Mouse (Mus musculus) splenic B cell, adult 2 months (primary cell): Measurements from ENCODE around the gene Ap5z1.

Experiments used
- DNase-seq: peaks from one replicate; pipeline ENCODE4 v3.0.0-alpha.2; 2011; ENCODE audit warnings: low read depth, low spot score
- H3K27me3 ChIP-seq: 2 replicates; pipeline ENCODE4 v1.6.1; 2012; ENCODE audit warnings: mild to moderate bottlenecking, low read length, moderate library complexity, mixed read lengths; ENCODE audit not compliant: control insufficient read depth, poor library complexity, insufficient read depth, severe bottlenecking
- H3K36me3 ChIP-seq: 2 replicates; pipeline ENCODE4 v1.6.1; 2012; ENCODE audit warnings: mild to moderate bottlenecking, low read length, moderate library complexity, mixed read lengths; ENCODE audit not compliant: control insufficient read depth, poor library complexity, insufficient read depth, severe bottlenecking

The Ap5z1 gene

DNA sequence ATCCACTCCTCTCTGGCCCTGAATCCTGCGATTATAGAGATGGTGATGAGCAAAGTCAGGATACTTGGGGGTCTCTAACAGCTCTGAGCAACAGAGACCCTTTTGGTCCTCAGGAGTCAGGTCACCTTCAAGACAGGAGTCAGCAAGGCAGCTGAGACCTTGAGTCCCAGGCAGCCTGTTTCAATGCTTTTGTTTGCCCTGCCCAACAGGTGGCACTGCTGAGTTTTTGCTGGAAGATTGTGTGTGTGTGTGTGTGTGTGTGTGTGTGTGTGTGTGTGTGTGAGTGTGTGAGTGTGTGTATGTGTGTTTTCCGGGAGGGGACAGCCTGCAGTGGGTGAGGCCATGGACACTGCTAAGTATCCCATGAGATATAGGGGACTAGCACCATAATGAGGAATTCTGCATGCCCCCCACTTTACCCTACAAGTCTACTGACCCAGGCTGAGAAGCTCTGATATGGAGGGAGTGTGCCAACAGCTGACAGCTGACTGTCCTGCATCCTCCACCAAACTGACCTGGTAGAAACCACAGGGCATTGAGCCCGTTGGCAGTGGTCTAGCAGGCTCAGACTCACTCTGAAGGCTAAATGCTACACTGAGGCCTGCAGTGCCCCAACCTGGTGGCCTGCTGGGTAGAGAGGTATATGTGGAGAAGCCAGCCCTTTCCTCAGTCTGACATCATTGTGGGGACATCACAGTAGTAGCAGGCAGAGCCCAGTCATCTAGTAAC is 42.1 kb downstream of the Ap5z1 start:
- DNase-seq, result peak; percentile 6
- H3K27me3 ChIP-seq, result no peaks in the 10 kb centered on the region
- no peaks in the 10 kb centered on the region for H3K36me3 ChIP-seq

DNA sequence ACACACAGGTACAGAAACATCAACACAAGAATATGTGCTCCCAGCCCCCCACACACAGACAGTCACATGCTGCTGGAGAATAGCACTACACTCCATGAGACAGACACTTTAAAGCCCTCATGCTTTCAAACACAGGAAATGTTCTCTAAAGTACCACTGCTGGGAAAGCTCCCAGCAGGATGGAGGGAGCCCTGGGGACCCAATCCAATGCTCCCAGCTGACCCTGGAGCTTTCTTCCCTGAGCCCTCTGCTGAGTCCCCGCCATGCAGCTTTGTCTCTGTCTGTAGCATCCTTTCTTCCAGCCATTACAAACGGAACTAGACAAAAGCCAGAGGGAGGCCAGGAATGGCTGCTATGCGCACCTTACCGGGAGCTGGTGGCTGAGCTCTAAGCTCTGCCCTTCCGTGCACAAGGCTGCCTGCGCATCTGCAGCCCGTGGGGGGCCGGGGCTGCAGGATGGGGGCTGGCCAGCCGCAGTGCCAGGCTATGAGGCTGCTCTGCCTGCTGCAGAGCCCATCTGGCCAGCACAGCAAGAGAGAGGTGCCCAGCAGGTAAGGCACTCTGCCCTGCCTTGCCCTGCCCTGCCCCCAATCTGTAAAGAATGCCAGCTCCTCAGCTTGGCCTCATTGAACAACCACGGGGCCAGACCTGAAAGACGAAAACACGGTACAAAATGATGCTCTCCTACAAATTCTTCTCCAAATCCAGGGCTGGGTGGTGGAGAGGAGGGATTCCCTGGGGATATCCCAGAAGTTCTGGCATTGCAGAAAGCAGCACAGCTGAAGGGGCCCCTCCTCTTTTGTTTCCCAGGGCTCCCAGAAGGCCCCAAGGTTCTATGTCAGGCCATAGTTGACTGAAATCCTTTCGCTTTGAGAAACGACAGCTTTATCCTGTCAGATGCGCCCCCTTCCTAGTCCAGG is 45.7 kb downstream of the Ap5z1 start:
- no peak for DNase-seq
- H3K27me3 ChIP-seq, result no peaks in the 10 kb centered on the region
- no peaks in the 10 kb centered on the region for H3K36me3 ChIP-seq

DNA sequence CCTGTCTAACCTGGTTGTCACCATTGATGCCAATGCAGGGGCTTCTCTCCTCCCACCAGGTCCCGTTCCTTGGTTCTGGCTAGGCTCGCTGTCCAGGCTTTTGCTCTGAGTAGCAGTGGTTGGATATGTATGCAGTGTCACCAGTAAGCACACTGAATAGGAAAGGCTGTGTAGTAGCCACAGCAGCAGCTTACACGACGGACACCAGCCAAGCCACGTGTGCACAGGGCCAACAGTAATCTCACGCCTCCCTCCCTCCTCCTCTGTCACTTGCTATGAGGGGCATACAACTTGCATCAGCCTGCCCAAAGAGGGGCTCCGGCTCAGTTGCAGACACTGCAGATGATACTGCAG is 46.3 kb downstream of the Ap5z1 start:
- no peak for DNase-seq
- no peaks in the 10 kb centered on the region for H3K36me3 ChIP-seq
- H3K27me3 ChIP-seq, result no peaks in the 10 kb centered on the region

DNA sequence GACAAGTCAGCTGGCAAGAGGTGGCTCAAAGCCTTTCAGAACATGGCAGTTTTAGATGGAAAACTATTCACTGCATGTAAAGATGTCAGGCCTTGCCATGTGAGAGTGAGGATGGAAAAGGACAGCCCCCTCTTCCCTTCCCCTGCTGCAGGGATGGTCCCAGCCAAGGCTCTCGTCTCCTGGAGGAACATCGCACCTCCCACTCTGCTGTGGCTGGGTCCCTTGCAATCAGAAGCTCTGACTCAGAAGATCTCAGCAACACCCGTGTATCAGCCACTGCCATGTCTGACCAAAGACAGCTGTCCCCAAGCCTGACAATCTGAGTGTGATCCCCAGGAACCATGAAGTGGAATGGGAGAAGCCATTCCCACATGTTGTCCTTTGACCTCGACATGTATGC is 48.4 kb downstream of the Ap5z1 start:
- Histone ChIP-seq H3K27me3 (no peaks in the 10 kb centered on the region), H3K36me3 (no peaks in the 10 kb centered on the region)
- DNase-seq, result no peak

DNA sequence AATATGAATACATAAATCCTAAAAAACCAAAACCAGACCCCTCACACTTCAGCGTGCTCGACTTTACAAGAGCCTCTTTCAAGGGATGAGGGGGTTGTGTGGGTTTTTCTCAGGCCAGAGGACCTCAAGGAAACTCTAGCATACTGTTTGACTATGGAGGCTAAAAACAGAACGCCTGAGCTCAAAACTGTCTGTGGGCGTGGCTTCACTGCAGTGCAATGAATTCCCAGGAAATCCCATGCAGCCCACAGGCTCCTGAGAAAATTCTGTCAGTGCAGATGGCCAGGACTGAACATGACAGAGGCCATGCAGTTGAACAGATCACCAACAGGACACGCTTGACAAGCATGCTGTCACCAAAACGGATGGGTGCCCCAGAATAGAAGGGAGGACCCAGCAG is 55.2 kb downstream of the Ap5z1 start:
- Histone ChIP-seq H3K36me3 (no peaks in the 10 kb centered on the region), H3K27me3 (no peaks in the 10 kb centered on the region)
- DNase-seq, result no peak

DNA sequence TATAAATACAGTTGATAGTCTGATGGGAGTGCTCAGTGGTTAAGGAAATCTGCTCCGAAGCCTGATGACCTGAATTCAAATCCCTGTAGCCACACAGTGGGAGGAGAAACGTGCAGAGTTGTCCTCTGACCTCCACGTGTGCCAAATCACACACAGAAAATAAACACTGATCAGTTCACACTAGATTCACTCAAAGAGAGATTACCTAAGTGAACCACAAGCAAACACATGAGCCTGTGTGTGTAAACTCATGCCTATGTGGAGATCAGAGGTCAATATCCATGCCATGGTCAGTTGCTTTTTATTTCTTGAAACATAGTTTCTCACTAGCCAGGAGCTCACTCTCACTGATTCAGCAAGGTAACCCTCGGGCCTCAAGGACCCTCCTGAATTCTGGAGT is 56.6 kb downstream of the Ap5z1 start:
- Histone ChIP-seq H3K36me3 (no peaks in the 10 kb centered on the region), H3K27me3 (no peaks in the 10 kb centered on the region)
- DNase-seq, result no peak

DNA sequence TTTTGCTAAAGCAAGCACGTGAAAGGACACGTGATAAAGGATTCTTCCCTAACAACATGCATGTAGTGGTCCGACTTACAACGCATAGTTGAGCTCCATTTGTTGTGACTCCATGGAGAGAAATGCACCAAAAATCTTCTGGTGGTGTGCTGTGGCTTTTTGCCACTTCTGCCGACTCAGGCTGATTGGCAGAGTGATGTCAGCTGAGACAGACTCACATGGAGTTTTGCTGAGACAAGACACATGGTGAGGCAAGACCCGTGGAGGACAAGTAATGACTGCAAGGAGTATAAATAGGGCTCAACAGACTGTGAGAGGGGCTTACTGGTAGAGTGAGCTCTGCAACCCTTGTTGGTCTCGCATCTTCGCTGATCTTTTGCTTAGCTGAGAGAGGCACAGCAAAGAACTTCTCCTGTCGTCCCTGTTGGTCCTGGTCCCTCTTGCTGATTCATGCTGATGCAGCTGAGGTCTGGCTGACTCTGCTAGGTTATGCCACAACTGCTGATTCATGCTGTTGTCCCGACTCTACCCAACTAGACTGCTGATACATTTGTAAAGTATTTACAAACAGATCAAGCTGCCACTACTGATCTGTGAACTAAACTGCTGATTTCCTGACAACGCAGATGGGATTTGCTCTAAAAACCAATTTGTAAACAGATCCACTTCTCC is 57.6 kb downstream of the Ap5z1 start:
- H3K27me3 ChIP-seq, result no peaks in the 10 kb centered on the region
- DNase-seq, result no peak
- no peaks in the 10 kb centered on the region for H3K36me3 ChIP-seq

DNA sequence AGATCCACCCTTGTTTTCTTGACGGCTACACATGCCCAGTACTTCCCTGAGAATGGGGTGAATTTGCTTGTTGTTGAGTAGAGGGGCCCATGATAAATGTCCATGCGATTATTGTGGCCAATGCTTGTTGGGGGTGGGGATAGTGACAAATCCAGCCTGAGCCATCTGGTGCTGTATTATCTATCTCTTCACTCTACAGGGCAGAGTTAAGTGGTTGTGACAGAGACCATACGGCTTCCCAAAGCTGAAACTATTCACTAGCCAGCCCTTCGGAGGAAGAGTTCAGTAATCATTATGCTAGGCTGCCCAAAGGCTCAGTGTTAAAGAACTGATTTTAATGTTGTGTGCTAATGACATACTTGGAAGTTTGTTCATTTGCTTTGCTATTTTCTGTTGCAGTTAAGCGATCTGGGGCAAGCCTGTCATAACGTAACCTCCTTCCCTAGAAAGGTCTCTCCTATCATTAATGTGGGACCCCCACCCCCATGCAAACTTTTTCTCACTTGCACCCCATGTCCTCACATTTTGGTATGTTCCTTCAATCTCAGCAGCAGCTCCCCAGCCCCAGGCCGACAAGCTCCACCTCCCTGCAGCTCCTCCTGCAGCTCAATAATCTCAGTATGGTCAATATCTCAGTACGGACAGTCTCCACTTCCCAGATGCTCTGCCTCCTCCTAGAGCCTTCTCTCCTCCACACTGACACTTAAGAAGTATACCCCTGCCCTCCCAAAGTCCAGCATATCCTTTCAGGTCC is 61.1 kb downstream of the Ap5z1 start:
- Histone ChIP-seq H3K27me3 (no peaks in the 10 kb centered on the region), H3K36me3 (no peaks in the 10 kb centered on the region)
- DNase-seq, result no peak
